Mouse (Mus musculus) embryonic facial prominence, embryonic 11.5 days (tissue): ENCODE measurements around the gene Zfp787. TPM values are rescaled to one million over a fixed set of nuclear protein-coding genes. Genes with fewer than 3 reads are reported as not detected.

Experiments used
- ATAC-seq: fragments of 200-750 bp; cut with Nextera tagmentation; replicated peaks from 2 replicates; pipeline ENCODE4 v1.8.0; 2017; ENCODE audit warnings: low read depth; ENCODE audit not compliant: insufficient number of reproducible peaks, low FRiP score, low TSS enrichment
- DNase-seq: peaks from one replicate; pipeline ENCODE4 v3.0.0-alpha.2; 2015; ENCODE audit warnings: low spot score
- H3K27ac ChIP-seq: fragments of 300-500 bp; sonication (generic); replicated peaks from 2 replicates; pipeline ENCODE4 v1.5.1; 2014; ENCODE audit warnings: mild to moderate bottlenecking, low read depth, low read length, control low read depth
- H3K27me3 ChIP-seq: fragments of 300-500 bp; sonication (generic); 2 replicates; pipeline ENCODE4 v1.6.1; 2014; ENCODE audit warnings: mild to moderate bottlenecking, low read length, moderate library complexity, mixed read lengths; ENCODE audit not compliant: control insufficient read depth, insufficient read depth
- H3K36me3 ChIP-seq: fragments of 300-500 bp; sonication (generic); replicated peaks from 2 replicates; pipeline ENCODE4 v1.6.1; 2014; ENCODE audit warnings: low read depth, mild to moderate bottlenecking, low read length, moderate library complexity, mixed read lengths; ENCODE audit not compliant: control insufficient read depth, insufficient read depth
- H3K4me1 ChIP-seq: fragments of 300-500 bp; sonication (generic); 2 replicates; pipeline ENCODE4 v1.6.1; 2014; ENCODE audit warnings: low read length, mixed read lengths; ENCODE audit not compliant: control insufficient read depth, insufficient read depth
- H3K4me2 ChIP-seq: fragments of 300-500 bp; sonication (generic); 2 replicates; pipeline ENCODE4 v1.6.1; 2014; ENCODE audit warnings: low read depth, mild to moderate bottlenecking, control low read depth, low read length, moderate library complexity
- H3K4me3 ChIP-seq: fragments of 300-500 bp; sonication (generic); 2 replicates; pipeline ENCODE4 v1.5.1; 2014; ENCODE audit warnings: low read depth, low read length, control low read depth
- H3K9ac ChIP-seq: fragments of 300-500 bp; sonication (generic); replicated peaks from 2 replicates; pipeline ENCODE4 v1.6.1; 2014; ENCODE audit warnings: mild to moderate bottlenecking, control low read depth, low read length
- H3K9me3 ChIP-seq: fragments of 300-500 bp; sonication (generic); replicated peaks from 2 replicates; pipeline ENCODE4 v1.6.1; 2016; ENCODE audit warnings: mild to moderate bottlenecking, low read length, inconsistent platforms, mixed read lengths; ENCODE audit not compliant: control insufficient read depth
- WGBS: fragments of 180-500 bp; shearing (Covaris S2); extraction: QIAGEN DNeasy Blood & Tissue Kit; methylation state at CpG from one replicate; pipeline ENCODE4 v1.1.7; 2014; 5-methylcytosine and 5-hydroxymethylcytosine counted together
- polyA plus RNA-seq: library from polyadenylated mRNA; unstranded; fragments of >200 nt; fragmentation: Nextera tagmentation; extraction: Ambion mirVana; gene quantifications from 2 replicates; pipeline ENCODE4 v1.2.1, GENCODE M21; 2014

Zfp787 gene
- polyA plus RNA-seq: 13.8 TPM in 2 replicates

GRCm38 (mm10) chr7:6155901-6156411 lies at the start of gene Zfp787:
Gene Zfp787, minus strand, starts transcription at chr7:6155997.
- whole genome bisulfite sequencing: under 1% methylated on average over 53 of the region's 54 CpGs
- Histone ChIP-seq H3K4me2 (peak within 1 kb of the TSS; percentile 85), H3K27ac (peak within 1 kb of the TSS; percentile 78), H3K4me1 (no peaks in the 10 kb centered on the region), H3K9ac (peak within 1 kb of the TSS; percentile 89), H3K36me3 (no peaks in the 10 kb centered on the region), H3K9me3 (no peaks in the 10 kb centered on the region), H3K27me3 (no peaks in the 10 kb centered on the region), H3K4me3 (peak within 1 kb of the TSS; percentile 84)
- DNase-seq: peak; percentile 97
- ATAC-seq: peak; percentile 99

GRCm38 (mm10) chr7:6204200-6204599 lies 48.4 kb upstream of the Zfp787 start:
- no peak for ATAC-seq
- DNase-seq: no peak
- WGBS: 85% methylated on average over 3 of the region's 3 CpGs

GRCm38 (mm10) chr7:6196790-6197189 lies 41.0 kb upstream of the Zfp787 start, which contains the start of gene Galp:
Gene Galp, plus strand, starts transcription at chr7:6197090.
- WGBS: 54% methylated on average over 3 of the region's 3 CpGs
- no peak for ATAC-seq
- Histone ChIP-seq H3K36me3 (no peaks in the 10 kb centered on the region), H3K4me1 (no peaks in the 10 kb centered on the region), H3K9me3 (no peaks in the 10 kb centered on the region), H3K27me3 (no peaks in the 10 kb centered on the region), H3K9ac (no peak within 1 kb of the TSS), H3K4me2 (no peak within 1 kb of the TSS), H3K4me3 (no peak within 1 kb of the TSS), H3K27ac (no peak within 1 kb of the TSS)
- DNase-seq: no peak

More at GRCm38 (mm10) chr7:6204200-6204599, 48.4 kb upstream of the Zfp787 start:
- H3K9ac ChIP-seq: no peak overlapping the region
- H3K4me2 ChIP-seq: no peak overlapping the region
- H3K36me3 ChIP-seq: no peaks in the 10 kb centered on the region
- no peaks in the 10 kb centered on the region for H3K9me3 ChIP-seq
- H3K4me3 ChIP-seq: no peak overlapping the region
- H3K27me3 ChIP-seq: no peaks in the 10 kb centered on the region
- H3K4me1 ChIP-seq: no peaks in the 10 kb centered on the region
- H3K27ac ChIP-seq: no peak overlapping the region

- no peak overlapping the region for H3K4me2 ChIP-seq
- WGBS: 57% methylated on average over 2 of the region's 2 CpGs
- H3K36me3 ChIP-seq: no peaks in the 10 kb centered on the region
- DNase-seq (no peak), ATAC-seq (no peak)
- no peak overlapping the region for H3K27ac ChIP-seq
- no peaks in the 10 kb centered on the region for H3K9me3 ChIP-seq
- H3K9ac ChIP-seq: no peak overlapping the region
- H3K27me3 ChIP-seq: no peaks in the 10 kb centered on the region
- no peaks in the 10 kb centered on the region for H3K4me1 ChIP-seq
- H3K4me3 ChIP-seq: no peak overlapping the region
These were observed 40.0 kb upstream of the Zfp787 start for GRCm38 (mm10) chr7:6195777-6196176.

GRCm38 (mm10) chr7:6194129-6194528 lies 38.3 kb upstream of the Zfp787 start:
- Histone ChIP-seq H3K27ac (no peak overlapping the region), H3K9me3 (no peaks in the 10 kb centered on the region), H3K27me3 (no peaks in the 10 kb centered on the region), H3K4me2 (no peak overlapping the region), H3K4me3 (no peak overlapping the region), H3K4me1 (no peaks in the 10 kb centered on the region), H3K36me3 (peaks cover 2% of the 10 kb centered on the region), H3K9ac (no peak overlapping the region)
- 22% methylated on average over 5 of the region's 5 CpGs for WGBS
- ATAC-seq (peak; percentile 83), DNase-seq (peak; percentile 71)

- no peak for ATAC-seq
- Histone ChIP-seq H3K9ac (no peak overlapping the region), H3K9me3 (no peaks in the 10 kb centered on the region), H3K36me3 (peaks cover 4% of the 10 kb centered on the region), H3K27ac (no peak overlapping the region), H3K4me2 (no peak overlapping the region), H3K27me3 (no peaks in the 10 kb centered on the region), H3K4me1 (no peaks in the 10 kb centered on the region), H3K4me3 (no peak overlapping the region)
- peak; percentile 77 for DNase-seq
- 36% methylated on average over 3 of the region's 3 CpGs for WGBS
These were observed 35.6 kb upstream of the Zfp787 start for GRCm38 (mm10) chr7:6191376-6191775.

- H3K4me3 ChIP-seq: no peak overlapping the region
- WGBS: 41% methylated on average over 40 of the region's 45 CpGs
- H3K36me3 ChIP-seq: peaks cover 4% of the 10 kb centered on the region
- ATAC-seq: no peak
- no peak overlapping the region for H3K9ac ChIP-seq
- H3K4me1 ChIP-seq: no peaks in the 10 kb centered on the region
- DNase-seq: no peak
- no peaks in the 10 kb centered on the region for H3K9me3 ChIP-seq
- H3K27ac ChIP-seq: no peak overlapping the region
- no peak overlapping the region for H3K4me2 ChIP-seq
- no peaks in the 10 kb centered on the region for H3K27me3 ChIP-seq
These were observed 33.7 kb upstream of the Zfp787 start for GRCm38 (mm10) chr7:6189542-6189941.

- 89% methylated on average over 2 of the region's 2 CpGs for WGBS
- H3K27ac ChIP-seq: no peak overlapping the region
- H3K9me3 ChIP-seq: no peaks in the 10 kb centered on the region
- no peak overlapping the region for H3K4me2 ChIP-seq
- H3K9ac ChIP-seq: no peak overlapping the region
- H3K4me1 ChIP-seq: no peaks in the 10 kb centered on the region
- H3K36me3 ChIP-seq: peaks cover 4% of the 10 kb centered on the region
- H3K27me3 ChIP-seq: no peaks in the 10 kb centered on the region
- ATAC-seq (no peak), DNase-seq (no peak)
- H3K4me3 ChIP-seq: no peak overlapping the region
These were observed 31.0 kb upstream of the Zfp787 start for GRCm38 (mm10) chr7:6186756-6187155.
